Mouse (Mus musculus): ENCODE data around the gene Timp2. TPM values are rescaled to one million over a fixed set of nuclear protein-coding genes. Genes with fewer than 3 reads are reported as not detected.
A peak's percentile ranks its signal among the peaks of the same experiment; 100 is the strongest.

The Timp2 gene
- polyA plus RNA-seq, 1 experiment from 2014 or later: 88.4 TPM

- WGBS: 61% methylated on average over 7 of the region's 7 CpGs
- ATAC-seq (replicated peaks; ENCODE audit: low FRiP score, low read depth): no peak
- DNase-seq (ENCODE audit: low spot score): no peak
- no peaks in the 10 kb centered on the region for H3K9me3 ChIP-seq (replicated peaks; ENCODE audit: low read length)
- H3K9ac ChIP-seq (ENCODE audit: low read depth, low read length): no peak overlapping the region
- H3K4me2 ChIP-seq (ENCODE audit: low read length): no peak overlapping the region
- H3K27me3 ChIP-seq (ENCODE audit: insufficient read depth, low read length): no peaks in the 10 kb centered on the region
- no peak overlapping the region for H3K27ac ChIP-seq
- no peak overlapping the region for H3K4me3 ChIP-seq (replicated peaks; ENCODE audit: low read depth, low read length)
- no peaks in the 10 kb centered on the region for H3K36me3 ChIP-seq (ENCODE audit: insufficient read depth, low read length)
- TF ChIP-seq CTCF (IDR thresholded peaks at IDR 0.05; ENCODE audit: low read depth): no peak
- H3K4me1 ChIP-seq (replicated peaks; ENCODE audit: insufficient read depth, low read length): no peaks in the 10 kb centered on the region; the same call in 1 of the 2 replicates
Observed at GRCm38 (mm10) chr11:118372641-118373040, 17.1 kb upstream of the Timp2 start.

DNA sequence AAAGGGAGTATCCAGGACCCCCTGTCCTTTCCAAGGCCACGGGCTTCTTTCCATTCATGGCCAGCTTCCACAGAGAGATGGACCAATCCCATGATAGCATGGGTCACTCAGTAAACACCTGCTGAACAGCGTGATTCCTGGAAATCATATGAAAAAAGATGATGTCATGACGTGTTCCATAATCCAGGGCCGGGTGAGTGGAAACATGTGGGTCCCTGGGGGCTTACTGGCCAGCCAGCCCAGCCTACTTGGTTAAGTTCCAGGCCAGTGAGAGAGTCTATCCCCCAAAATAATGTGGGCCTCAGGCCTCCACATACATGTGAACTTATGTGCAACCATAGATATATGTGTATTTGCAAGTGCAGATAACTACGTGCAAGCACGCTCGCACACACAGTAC, 16.3 kb upstream of the Timp2 start:
- no peak overlapping the region for H3K9ac ChIP-seq (ENCODE audit: low read depth, low read length)
- no peak overlapping the region for H3K4me2 ChIP-seq (ENCODE audit: low read length)
- H3K36me3 ChIP-seq (ENCODE audit: insufficient read depth, low read length): no peaks in the 10 kb centered on the region
- no peaks in the 10 kb centered on the region; the same call in 1 of the 2 replicates for H3K4me1 ChIP-seq (replicated peaks; ENCODE audit: insufficient read depth, low read length)
- DNase-seq (ENCODE audit: low spot score): no peak
- 79% methylated on average over 7 of the region's 7 CpGs for WGBS
- H3K9me3 ChIP-seq (replicated peaks; ENCODE audit: low read length): no peaks in the 10 kb centered on the region
- H3K27me3 ChIP-seq (ENCODE audit: insufficient read depth, low read length): no peaks in the 10 kb centered on the region
- no peak overlapping the region for H3K4me3 ChIP-seq (replicated peaks; ENCODE audit: low read depth, low read length)
- no peak for ATAC-seq (replicated peaks; ENCODE audit: low FRiP score, low read depth)
- no peak for TF ChIP-seq CTCF (IDR thresholded peaks at IDR 0.05; ENCODE audit: low read depth)
- no peak overlapping the region for H3K27ac ChIP-seq

DNA sequence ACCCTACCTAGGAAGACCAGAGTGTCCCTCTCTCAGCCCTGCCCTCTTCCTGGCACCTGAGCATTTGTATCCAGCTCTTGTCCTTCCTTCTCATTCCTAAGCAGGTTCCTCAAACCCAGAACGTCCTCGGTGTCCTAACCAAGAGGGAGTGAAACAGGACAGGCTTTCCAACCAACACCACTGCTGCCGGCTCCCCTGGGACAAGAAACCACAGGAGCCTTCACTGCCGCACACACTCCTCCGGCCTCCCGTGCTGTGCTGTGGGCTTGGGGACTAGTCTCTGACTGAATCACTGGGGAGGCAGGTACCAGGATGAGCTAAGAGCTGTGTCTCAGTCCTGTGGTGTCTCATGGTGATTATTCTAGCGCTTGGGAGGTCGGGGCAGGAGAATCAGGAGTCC, 14.1 kb upstream of the Timp2 start:
- Histone ChIP-seq H3K4me3 (replicated peaks; ENCODE audit: low read depth, low read length) (no peak overlapping the region), H3K36me3 (ENCODE audit: insufficient read depth, low read length) (no peaks in the 10 kb centered on the region), H3K4me2 (ENCODE audit: low read length) (no peak overlapping the region), H3K9me3 (replicated peaks; ENCODE audit: low read length) (no peaks in the 10 kb centered on the region), H3K4me1 (replicated peaks; ENCODE audit: insufficient read depth, low read length) (no peaks in the 10 kb centered on the region), H3K27me3 (ENCODE audit: insufficient read depth, low read length) (no peaks in the 10 kb centered on the region), H3K27ac (no peak overlapping the region), H3K9ac (ENCODE audit: low read depth, low read length) (no peak overlapping the region)
- WGBS: 72% methylated on average over 8 of the region's 8 CpGs
- TF ChIP-seq CTCF (IDR thresholded peaks at IDR 0.05; ENCODE audit: low read depth): no peak
- DNase-seq (ENCODE audit: low spot score) (no peak), ATAC-seq (replicated peaks; ENCODE audit: low FRiP score, low read depth) (no peak)

- Histone ChIP-seq H3K36me3 (ENCODE audit: insufficient read depth, low read length) (no peaks in the 10 kb centered on the region), H3K4me1 (replicated peaks; ENCODE audit: insufficient read depth, low read length) (no peaks in the 10 kb centered on the region), H3K27ac (no peak overlapping the region), H3K9me3 (replicated peaks; ENCODE audit: low read length) (no peaks in the 10 kb centered on the region), H3K27me3 (ENCODE audit: insufficient read depth, low read length) (no peaks in the 10 kb centered on the region), H3K4me3 (replicated peaks; ENCODE audit: low read depth, low read length) (no peak overlapping the region), H3K9ac (ENCODE audit: low read depth, low read length) (no peak overlapping the region), H3K4me2 (ENCODE audit: low read length) (no peak overlapping the region)
- no peak for TF ChIP-seq CTCF (IDR thresholded peaks at IDR 0.05; ENCODE audit: low read depth)
- ATAC-seq (replicated peaks; ENCODE audit: low FRiP score, low read depth) (no peak), DNase-seq (ENCODE audit: low spot score) (no peak)
- WGBS: 91% methylated on average over 5 of the region's 5 CpGs
Observed at GRCm38 (mm10) chr11:118369251-118369650, 13.7 kb upstream of the Timp2 start.

DNA sequence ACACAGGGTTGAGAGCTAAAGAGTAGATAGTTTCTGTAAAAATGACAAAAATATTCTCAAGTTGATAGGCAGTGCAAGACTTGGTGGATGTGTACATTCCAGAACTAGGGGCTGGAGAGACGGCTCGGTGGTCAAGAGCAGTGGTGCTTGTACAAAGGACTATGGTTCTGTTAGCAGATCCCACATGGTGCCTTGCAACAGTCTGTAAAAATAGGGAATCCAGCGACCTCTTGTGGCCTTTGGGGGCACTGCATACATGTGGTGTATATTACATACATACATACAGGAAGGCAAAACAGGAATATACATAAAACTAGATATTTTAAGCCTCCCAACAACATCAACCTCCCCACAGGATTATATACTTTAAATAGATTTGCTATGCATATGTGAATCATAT, 12.8 kb upstream of the Timp2 start:
- 65% methylated on average over 3 of the region's 3 CpGs for WGBS
- TF ChIP-seq CTCF (IDR thresholded peaks at IDR 0.05; ENCODE audit: low read depth): peak; percentile 63
- peaks cover 8% of the 10 kb centered on the region for H3K4me1 ChIP-seq (replicated peaks; ENCODE audit: insufficient read depth, low read length)
- no peak overlapping the region for H3K9ac ChIP-seq (ENCODE audit: low read depth, low read length)
- H3K9me3 ChIP-seq (replicated peaks; ENCODE audit: low read length): no peaks in the 10 kb centered on the region
- no peak overlapping the region for H3K4me3 ChIP-seq (replicated peaks; ENCODE audit: low read depth, low read length)
- no peaks in the 10 kb centered on the region for H3K36me3 ChIP-seq (ENCODE audit: insufficient read depth, low read length)
- DNase-seq (ENCODE audit: low spot score): peak; percentile 19
- no peak overlapping the region for H3K27ac ChIP-seq
- H3K4me2 ChIP-seq (ENCODE audit: low read length): no peak overlapping the region
- H3K27me3 ChIP-seq (ENCODE audit: insufficient read depth, low read length): no peaks in the 10 kb centered on the region
- ATAC-seq (replicated peaks; ENCODE audit: low FRiP score, low read depth): no peak

DNA sequence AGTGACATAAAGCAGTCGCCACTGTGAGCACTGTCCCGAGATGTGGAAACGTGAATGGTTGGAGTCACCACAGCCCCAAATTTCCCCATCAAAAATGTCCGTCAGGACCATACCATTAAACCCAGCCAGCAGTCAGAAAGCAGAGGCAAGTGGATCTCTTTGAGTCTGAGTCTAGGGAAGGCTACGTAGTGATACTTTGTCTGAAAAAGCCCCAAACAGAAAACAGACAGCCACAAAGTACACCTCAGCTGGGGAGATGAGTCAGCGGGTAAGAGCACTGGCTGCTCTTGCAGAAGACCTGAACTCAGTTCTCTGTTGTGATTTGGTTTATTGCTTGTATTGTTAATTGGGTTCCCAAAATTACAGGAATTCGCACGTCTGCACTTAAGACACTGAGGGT, 11.0 kb upstream of the Timp2 start:
- Histone ChIP-seq H3K4me1 (replicated peaks; ENCODE audit: insufficient read depth, low read length) (peaks cover 20% of the 10 kb centered on the region), H3K9ac (ENCODE audit: low read depth, low read length) (no peak overlapping the region), H3K4me3 (replicated peaks; ENCODE audit: low read depth, low read length) (no peak overlapping the region), H3K36me3 (ENCODE audit: insufficient read depth, low read length) (no peaks in the 10 kb centered on the region), H3K27me3 (ENCODE audit: insufficient read depth, low read length) (no peaks in the 10 kb centered on the region), H3K4me2 (ENCODE audit: low read length) (no peak overlapping the region), H3K9me3 (replicated peaks; ENCODE audit: low read length) (no peaks in the 10 kb centered on the region), H3K27ac (no peak overlapping the region)
- TF ChIP-seq CTCF (IDR thresholded peaks at IDR 0.05; ENCODE audit: low read depth): no peak
- WGBS: 77% methylated on average over 8 of the region's 8 CpGs
- DNase-seq (ENCODE audit: low spot score): no peak
- ATAC-seq (replicated peaks; ENCODE audit: low FRiP score, low read depth): no peak

DNA sequence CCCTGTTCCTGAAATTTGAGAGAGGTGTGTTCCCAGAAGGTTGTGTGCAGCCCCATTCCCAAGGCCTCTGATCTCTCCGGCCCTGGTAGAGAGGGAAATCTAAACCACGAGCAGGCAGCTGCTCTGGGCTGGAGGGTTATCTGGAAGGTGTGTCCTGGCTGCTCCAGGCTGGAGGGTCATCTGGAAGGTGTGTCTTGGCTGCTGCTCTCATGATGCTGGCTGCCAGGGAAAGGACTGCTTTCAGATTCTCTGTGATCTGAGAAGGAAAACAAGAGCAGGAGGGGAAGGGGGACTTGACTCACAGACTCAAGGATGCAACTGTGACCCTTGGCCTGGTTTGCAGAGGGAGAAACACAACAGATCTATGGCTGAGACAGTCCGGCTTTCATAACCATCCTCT, 10.6 kb upstream of the Timp2 start:
- no peak for TF ChIP-seq CTCF (IDR thresholded peaks at IDR 0.05; ENCODE audit: low read depth)

More for the DNA sequence above, 10.6 kb upstream of the Timp2 start:
- Histone ChIP-seq H3K4me2 (ENCODE audit: low read length) (no peak overlapping the region), H3K4me1 (replicated peaks; ENCODE audit: insufficient read depth, low read length) (peaks cover 20% of the 10 kb centered on the region), H3K9me3 (replicated peaks; ENCODE audit: low read length) (no peaks in the 10 kb centered on the region), H3K27ac (no peak overlapping the region), H3K27me3 (ENCODE audit: insufficient read depth, low read length) (no peaks in the 10 kb centered on the region), H3K36me3 (ENCODE audit: insufficient read depth, low read length) (no peaks in the 10 kb centered on the region), H3K4me3 (replicated peaks; ENCODE audit: low read depth, low read length) (no peak overlapping the region), H3K9ac (ENCODE audit: low read depth, low read length) (no peak overlapping the region)
- DNase-seq (ENCODE audit: low spot score) (no peak), ATAC-seq (replicated peaks; ENCODE audit: low FRiP score, low read depth) (no peak)
- 59% methylated on average over 3 of the region's 3 CpGs for WGBS
